ENCODE assay signal across 17 mouse cellular contexts in the genomic region with DNA sequence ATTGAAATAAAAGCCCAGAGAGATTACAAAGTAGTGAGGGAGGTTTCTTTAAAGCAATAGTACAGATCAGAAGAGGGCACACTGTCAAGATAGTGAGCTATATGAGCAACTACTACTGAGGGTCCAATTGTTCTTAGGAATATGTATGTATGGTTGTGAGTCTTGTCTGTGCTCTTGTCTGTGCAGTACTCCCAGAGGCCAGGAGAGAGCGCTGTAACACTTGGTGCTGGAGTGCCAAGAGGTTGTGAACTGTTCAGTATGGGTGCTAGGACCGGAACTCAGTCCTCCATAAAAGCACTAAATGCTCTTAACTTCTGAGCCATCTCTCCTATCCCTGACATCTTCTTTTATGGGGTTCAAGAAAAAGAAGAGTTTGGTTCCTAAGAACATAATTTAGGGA. TPM values are rescaled to one million over a fixed set of nuclear protein-coding genes. Genes with fewer than 3 reads are reported as not detected.
DNase-seq lines count a peak whose midpoint lies in the region; ATAC-seq and TF ChIP-seq lines count a peak whose summit lies in the region.
"Had no signal": no experiment of that assay in that cellular context is flagged by ENCODE, and none has a peak within 500 bp of the region (broad histone marks: within the 10 kb centered on the region; RNA-seq: fewer than 3 reads in every experiment).

No protein-coding gene starts in this region.

- H3K4me3 ChIP-seq in liver, adult 2 months (ENCODE audit: insufficient read depth, low read depth, low read length): no peak overlapping the region
- H3K4me3 ChIP-seq in liver, embryonic 12.5 days: no peak overlapping the region
- H3K4me3 ChIP-seq in CH12.LX (replicated peaks in 1 of 3; ENCODE audit: low read depth in 2 of 3, low read length in 2 of 3, poor library complexity in 1 of 3): no peak overlapping the region
- H3K4me3 ChIP-seq: embryonic facial prominence, embryonic 15.5 days; limb, embryonic 15.5 days; midbrain, embryonic 15.5 days; neural tube, embryonic 13.5 days had no signal

- dilution Hi-C loops in CH12.LX (cut with MboI; ENCODE audit: extremely low pct_ligation_motif_present, extremely low pct_unique_long_range_greater_than_20kb, low sequenced_read_pairs): no loop called here

- ATAC-seq in liver, embryonic 12.5 days: no peak
- no peak for ATAC-seq in erythroblast, adult 5-6 weeks (replicated peaks; ENCODE audit: low FRiP score, poor library complexity, severe bottlenecking)
- ATAC-seq: forebrain, embryonic 16.5 days; midbrain, embryonic 15.5 days had no signal

- no peak overlapping the region for H3K4me2 ChIP-seq in liver, embryonic 12.5 days
- H3K4me2 ChIP-seq in CH12.LX (ENCODE audit: insufficient read depth, low read depth, poor library complexity, severe bottlenecking): no peak overlapping the region
- H3K4me2 ChIP-seq: embryonic facial prominence, embryonic 15.5 days; limb, embryonic 15.5 days; midbrain, embryonic 15.5 days; neural tube, embryonic 13.5 days had no signal

- TF ChIP-seq RAD21 in CH12.LX (IDR thresholded peaks at IDR 0.05; ENCODE audit: low read depth, low read length): no peak

- 81% methylated on average over 2 of the region's 2 CpGs for WGBS in liver, adult 2 months
- 57% methylated on average over 2 of the region's 2 CpGs for WGBS in liver, embryonic 12.5 days (ENCODE audit: insufficient replicate concordance)

- no peaks in the 10 kb centered on the region for H3K9me3 ChIP-seq in liver, embryonic 12.5 days (replicated peaks)
- no peaks in the 10 kb centered on the region for H3K9me3 ChIP-seq in CH12.LX (replicated peaks; ENCODE audit: low read length)
- H3K9me3 ChIP-seq: embryonic facial prominence, embryonic 15.5 days; limb, embryonic 15.5 days; midbrain, embryonic 15.5 days; neural tube, embryonic 13.5 days had no signal

- peaks cover 48% of the 10 kb centered on the region for H3K36me3 ChIP-seq in liver, adult 2 months (ENCODE audit: control insufficient read depth, insufficient read depth, low read length)
- no peaks in the 10 kb centered on the region for H3K36me3 ChIP-seq in liver, embryonic 12.5 days
- H3K36me3 ChIP-seq in CH12.LX (replicated peaks in 1 of 2; ENCODE audit: control insufficient read depth in 1 of 2, insufficient read depth in 1 of 2, low read length in 1 of 2): no peaks in the 10 kb centered on the region
- H3K36me3 ChIP-seq: embryonic facial prominence, embryonic 15.5 days; limb, embryonic 15.5 days; midbrain, embryonic 15.5 days; neural tube, embryonic 13.5 days had no signal

- H3K9ac ChIP-seq in liver, adult 2 months (ENCODE audit: low read depth, low read length): no peak overlapping the region
- no peak overlapping the region for H3K9ac ChIP-seq in liver, embryonic 12.5 days
- no peak overlapping the region for H3K9ac ChIP-seq in CH12.LX (ENCODE audit: insufficient read depth, low read depth)
- H3K9ac ChIP-seq: embryonic facial prominence, embryonic 15.5 days; limb, embryonic 15.5 days; midbrain, embryonic 15.5 days; neural tube, embryonic 13.5 days had no signal

- H3K79me2 ChIP-seq in liver, adult 2 months (ENCODE audit: control insufficient read depth, insufficient read depth, low read length): no peaks in the 10 kb centered on the region
- no peaks in the 10 kb centered on the region for H3K79me2 ChIP-seq in CH12.LX (replicated peaks; ENCODE audit: control insufficient read depth, extremely low read depth, insufficient read depth, poor library complexity, severe bottlenecking)

- in situ Hi-C loops in CH12.LX (cut with MboI; ENCODE audit: low pct_ligation_motif_present, low pct_unique_long_range_greater_than_20kb, low sequenced_read_pairs): no loop called here

- no peak for DNase-seq in liver, adult 2 months (ENCODE audit: extremely low read depth, low read depth, low spot score)
- DNase-seq in A20 (ENCODE audit: low read depth, low spot score) (peak; percentile 28), CH12.LX (ENCODE audit: extremely low read depth) (no peak)
- DNase-seq in c-Kit-positive CD71-positive TER-119-positive erythroid progenitor cells, embryonic 14.5 days (ENCODE audit: low spot score): peak; percentile 11
- no peak for DNase-seq in retina, embryonic 14.5 days (ENCODE audit: low spot score)
- DNase-seq: adrenal gland, postnatal 10 days; cerebellum, adult 11-12 months; heart, postnatal 10 days; kidney, postnatal 4 days had no signal

- TF ChIP-seq EP300 in CH12.LX (IDR thresholded peaks at IDR 0.05; ENCODE audit: low read length): no peak

- no peaks in the 10 kb centered on the region for H3K27me3 ChIP-seq in liver, adult 2 months (ENCODE audit: control insufficient read depth, insufficient read depth, low read length)
- H3K27me3 ChIP-seq in liver, embryonic 12.5 days (replicated peaks): peaks cover 24% of the 10 kb centered on the region; the same call in 1 of the 2 replicates
- H3K27me3 ChIP-seq in CH12.LX (replicated peaks): no peaks in the 10 kb centered on the region
- H3K27me3 ChIP-seq: embryonic facial prominence, embryonic 15.5 days; limb, embryonic 15.5 days; midbrain, embryonic 15.5 days; neural tube, embryonic 13.5 days had no signal

- peak; percentile 46; the same call in 1 of the 2 replicates for TF ChIP-seq CTCF in liver, adult 2 months (IDR thresholded peaks at IDR 0.05; ENCODE audit: low read depth, low read length)
- peak in 1 of 2 experiments; percentile 18; a peak in 2 of 4 replicates for TF ChIP-seq CTCF in CH12.LX (conservative IDR thresholded peaks at IDR 0.05 in 1 of 2, IDR thresholded peaks at IDR 0.05 in 1 of 2; ENCODE audit: low read depth in 2 of 2, low read length in 2 of 2)

- TF ChIP-seq POLR2A in liver, adult 2 months (IDR thresholded peaks at IDR 0.05; ENCODE audit: extremely low read depth, insufficient read depth, low read length): no peak
- no peak for TF ChIP-seq POLR2A in CH12.LX (IDR thresholded peaks at IDR 0.05; ENCODE audit: low read depth, low read length)

- H3K27ac ChIP-seq in liver, adult 2 months (replicated peaks; ENCODE audit: insufficient read depth, low read depth, low read length): no peak overlapping the region
- no peak overlapping the region for H3K27ac ChIP-seq in liver, embryonic 12.5 days
- no peak overlapping the region for H3K27ac ChIP-seq in CH12.LX (ENCODE audit: insufficient read depth, low read depth)
- H3K27ac ChIP-seq: embryonic facial prominence, embryonic 15.5 days; limb, embryonic 15.5 days; midbrain, embryonic 15.5 days; neural tube, embryonic 13.5 days had no signal

- H3K4me1 ChIP-seq in liver, adult 2 months (ENCODE audit: control insufficient read depth, insufficient read depth, low read length): peaks cover 10% of the 10 kb centered on the region; the same call in 1 of the 2 replicates
- H3K4me1 ChIP-seq in liver, embryonic 12.5 days: no peaks in the 10 kb centered on the region
- peaks cover 4 to 9% of the 10 kb centered on the region in 2 experiments; a peak in 3 of 4 replicates for H3K4me1 ChIP-seq in CH12.LX (ENCODE audit: control insufficient read depth in 1 of 2, insufficient read depth in 2 of 2)
- H3K4me1 ChIP-seq: embryonic facial prominence, embryonic 15.5 days; midbrain, embryonic 15.5 days had no signal

TF ChIP-seq in CH12.LX, 34 proteins besides CTCF, POLR2A, EP300 and RAD21:
- 0 out of 2 replicates have a peak, but pooled peaks have one; percentile 3 for TF ChIP-seq SMC3 (IDR thresholded peaks at IDR 0.05; ENCODE audit: low read depth, low read length)
- no peak for TF ChIP-seq POLR2AphosphoS2 (IDR thresholded peaks at IDR 0.05; ENCODE audit: low read depth, low read length)

RNA-seq across cellular contexts. Expression of a gene that starts 5.4 kb away (rescaled TPM):
- total RNA-seq in liver, adult 2 months (2014; rRNA removed): 226 and 238 TPM in 2 replicates
- 166 and 174 TPM in 2 replicates for polyA plus RNA-seq in liver, adult 2 months (2012; rRNA removed)
- polyA plus RNA-seq in liver, embryonic 12.5 days (2016; fragmentation: Nextera tagmentation; extraction: Ambion mirVana): 1.7 and 2.2 TPM in 2 replicates
- total RNA-seq in CH12.LX (2012; rRNA removed) (0.04 and 0.25 TPM in 2 replicates), CH12.LX (2014; rRNA removed) (not detected in 2 replicates)
- 0.49 TPM in 1 of 2 replicates, not detected in the other for polyA plus RNA-seq in CH12.LX (2012; ENCODE audit: insufficient read length, low read depth)
- not detected in 2 replicates for total RNA-seq in erythroblast, adult 5-6 weeks (2015; ENCODE audit: low replicate concordance)
- total RNA-seq in erythroblast, adult 5-6 weeks (2017; ENCODE audit: low replicate concordance): not detected in 2 replicates

RNA-seq across cellular contexts. Expression of a gene that starts 30.5 kb away (rescaled TPM):
- total RNA-seq in liver, adult 2 months (2014; rRNA removed): 115 and 119 TPM in 2 replicates
- 90.8 and 106 TPM in 2 replicates for polyA plus RNA-seq in liver, adult 2 months (2012; rRNA removed)
- 1.2 and 1.4 TPM in 2 replicates for polyA plus RNA-seq in liver, embryonic 12.5 days (2016; fragmentation: Nextera tagmentation; extraction: Ambion mirVana)
- total RNA-seq in CH12.LX (2012; rRNA removed) (0.55 and 0.72 TPM in 2 replicates), CH12.LX (2014; rRNA removed) (0.19 and 0.76 TPM in 2 replicates)
- polyA plus RNA-seq in CH12.LX (2012; ENCODE audit: insufficient read length, low read depth): 0.26 TPM in 1 of 2 replicates, not detected in the other
- total RNA-seq in erythroblast, adult 5-6 weeks (2015; ENCODE audit: low replicate concordance): not detected in 2 replicates
- total RNA-seq in erythroblast, adult 5-6 weeks (2017; ENCODE audit: low replicate concordance): not detected in 2 replicates

RNA-seq across cellular contexts. Expression of a gene that starts 30.6 kb away (rescaled TPM):
- total RNA-seq in liver, adult 2 months (2014; rRNA removed): 12.9 and 14.4 TPM in 2 replicates
- polyA plus RNA-seq in liver, adult 2 months (2012; rRNA removed): 3.9 and 4.5 TPM in 2 replicates
- 37.0 and 43.2 TPM in 2 replicates for polyA plus RNA-seq in liver, embryonic 12.5 days (2016; fragmentation: Nextera tagmentation; extraction: Ambion mirVana)
- total RNA-seq in CH12.LX (2012; rRNA removed) (12.8 and 15.1 TPM in 2 replicates), CH12.LX (2014; rRNA removed) (9.5 and 11.7 TPM in 2 replicates)
- 37.8 and 55.2 TPM in 2 replicates for polyA plus RNA-seq in CH12.LX (2012; ENCODE audit: insufficient read length, low read depth)
- total RNA-seq in erythroblast, adult 5-6 weeks (2015; ENCODE audit: low replicate concordance): 6.1 and 13.6 TPM in 2 replicates
- 7.6 and 27.6 TPM in 2 replicates for total RNA-seq in erythroblast, adult 5-6 weeks (2017; ENCODE audit: low replicate concordance)

RNA-seq across cellular contexts. Expression of a gene that starts 44.9 kb away (rescaled TPM):
- not detected in 2 replicates for total RNA-seq in liver, adult 2 months (2014; rRNA removed)
- not detected in 2 replicates for polyA plus RNA-seq in liver, adult 2 months (2012; rRNA removed)
- polyA plus RNA-seq in liver, embryonic 12.5 days (2016; fragmentation: Nextera tagmentation; extraction: Ambion mirVana): not detected in 2 replicates
- total RNA-seq in CH12.LX (2012; rRNA removed): not detected in 2 replicates
- not detected in 2 replicates for total RNA-seq in CH12.LX (2014; rRNA removed)
- polyA plus RNA-seq in CH12.LX (2012; ENCODE audit: insufficient read length, low read depth): not detected in 2 replicates
- total RNA-seq in erythroblast, adult 5-6 weeks (2015; ENCODE audit: low replicate concordance): not detected in 2 replicates
- total RNA-seq in erythroblast, adult 5-6 weeks (2017; ENCODE audit: low replicate concordance): not detected in 2 replicates
- total RNA-seq: adrenal gland, postnatal 10 days; gastrocnemius, postnatal 4 days; heart, postnatal 10 days had no signal
- polyA plus RNA-seq: limb, embryonic 15.5 days had no signal

Comparison
In these comparisons a context has a peak if more than half of its experiments do, and no peak if none do; other contexts are left out.
1. DNase-seq: peak in A20 (single experiment) and c-Kit-positive CD71-positive TER-119-positive erythroid progenitor cells, embryonic 14.5 days (single experiment); none in liver, adult 2 months (single experiment), CH12.LX (single experiment) and retina, embryonic 14.5 days (single experiment).
2. RNA of a gene that starts 5.4 kb away (total RNA-seq): 226 to 238 TPM in liver, adult 2 months; 0.04 to 0.25 TPM in CH12.LX and not detected in erythroblast, adult 5-6 weeks; every median in the first group is over 100 times any median in the second.
3. RNA of a gene that starts 30.5 kb away (total RNA-seq): 115 to 119 TPM in liver, adult 2 months; 0.19 to 0.76 TPM in CH12.LX and not detected in erythroblast, adult 5-6 weeks; every median in the first group is over 10 times any median in the second.